Mouse (Mus musculus): Measurements from ENCODE around the gene Slc6a16. TPM values are rescaled to one million over a fixed set of nuclear protein-coding genes. Genes with fewer than 3 reads are reported as not detected.

Gene Slc6a16
- polyA plus RNA-seq, 1 experiment from 2014 or later: 0.10 TPM

GRCm38 (mm10) chr7:45304869-45305268 is 64.0 kb downstream of the Slc6a16 start:
- Histone ChIP-seq H3K4me3 (replicated peaks) (peak overlapping the region; percentile 22), H3K9ac (no peak overlapping the region), H3K36me3 (peaks cover 23% of the 10 kb centered on the region), H3K4me2 (peak overlapping the region; percentile 52), H3K27ac (no peak overlapping the region), H3K4me1 (peaks cover 32% of the 10 kb centered on the region), H3K27me3 (no peaks in the 10 kb centered on the region), H3K9me3 (replicated peaks) (no peaks in the 10 kb centered on the region)
- ATAC-seq (replicated peaks; ENCODE audit: low FRiP score): peak; percentile 52; the same call in 1 of the 2 replicates
- 16% methylated on average over 13 of the region's 13 CpGs for WGBS

GRCm38 (mm10) chr7:45305275-45305674 is 64.4 kb downstream of the Slc6a16 start:
- Histone ChIP-seq H3K9me3 (replicated peaks) (no peaks in the 10 kb centered on the region), H3K9ac (no peak overlapping the region)
- ATAC-seq (replicated peaks; ENCODE audit: low FRiP score): peak; percentile 72

GRCm38 (mm10) chr7:45308551-45309240 is 67.8 kb downstream of the Slc6a16 start:
- H3K27me3 ChIP-seq: no peaks in the 10 kb centered on the region
- no peak overlapping the region for H3K4me3 ChIP-seq (replicated peaks)
- no peaks in the 10 kb centered on the region for H3K9me3 ChIP-seq (replicated peaks)
- ATAC-seq (replicated peaks; ENCODE audit: low FRiP score): no peak
- no peak overlapping the region for H3K9ac ChIP-seq
- peaks cover 22% of the 10 kb centered on the region for H3K36me3 ChIP-seq
- no peak overlapping the region for H3K27ac ChIP-seq
- 72% methylated on average over 15 of the region's 15 CpGs for WGBS
- no peak overlapping the region for H3K4me2 ChIP-seq
- peaks cover 48% of the 10 kb centered on the region for H3K4me1 ChIP-seq

More at GRCm38 (mm10) chr7:45305275-45305674, 64.4 kb downstream of the Slc6a16 start:
- Histone ChIP-seq H3K36me3 (peaks cover 23% of the 10 kb centered on the region), H3K4me2 (peak overlapping the region; percentile 52), H3K27ac (no peak overlapping the region), H3K27me3 (no peaks in the 10 kb centered on the region), H3K4me3 (replicated peaks) (peak overlapping the region; percentile 22), H3K4me1 (peaks cover 28% of the 10 kb centered on the region)
- WGBS: 8% methylated on average over 17 of the region's 17 CpGs

- H3K27ac ChIP-seq: no peak overlapping the region
- no peak for ATAC-seq (replicated peaks; ENCODE audit: low FRiP score)
- no peak overlapping the region for H3K4me3 ChIP-seq (replicated peaks)
- H3K9ac ChIP-seq: no peak overlapping the region
- H3K36me3 ChIP-seq: peaks cover 19% of the 10 kb centered on the region
- no peak overlapping the region for H3K4me2 ChIP-seq
- H3K27me3 ChIP-seq: no peaks in the 10 kb centered on the region
- WGBS: 15% methylated on average over 9 of the region's 9 CpGs
- H3K9me3 ChIP-seq (replicated peaks): no peaks in the 10 kb centered on the region
- H3K4me1 ChIP-seq: peaks cover 53% of the 10 kb centered on the region
Measured at GRCm38 (mm10) chr7:45309455-45309854, 68.6 kb downstream of the Slc6a16 start.

GRCm38 (mm10) chr7:45312023-45312422 is 71.1 kb downstream of the Slc6a16 start:
- H3K9ac ChIP-seq: no peak overlapping the region
- no peak for ATAC-seq (replicated peaks; ENCODE audit: low FRiP score)

GRCm38 (mm10) chr7:45312686-45313453 is 72.0 kb downstream of the Slc6a16 start:
- H3K27ac ChIP-seq: peak overlapping the region; percentile 78
- ATAC-seq (replicated peaks; ENCODE audit: low FRiP score): peak; percentile 61
- H3K4me1 ChIP-seq: peaks cover 53% of the 10 kb centered on the region
- 9% methylated on average over 10 of the region's 10 CpGs for WGBS
- H3K9ac ChIP-seq: no peak overlapping the region
- H3K4me3 ChIP-seq (replicated peaks): no peak overlapping the region
- H3K4me2 ChIP-seq: peak overlapping the region; percentile 42
- no peaks in the 10 kb centered on the region for H3K27me3 ChIP-seq
- H3K9me3 ChIP-seq (replicated peaks): no peaks in the 10 kb centered on the region
- H3K36me3 ChIP-seq: peaks cover 12% of the 10 kb centered on the region; the same call in 1 of the 2 replicates

More at GRCm38 (mm10) chr7:45312023-45312422, 71.1 kb downstream of the Slc6a16 start:
- H3K4me1 ChIP-seq: peaks cover 53% of the 10 kb centered on the region
- no peak overlapping the region for H3K4me3 ChIP-seq (replicated peaks)
- H3K36me3 ChIP-seq: peaks cover 18% of the 10 kb centered on the region; the same call in 1 of the 2 replicates
- no peak overlapping the region for H3K4me2 ChIP-seq
- peak overlapping the region; percentile 78; the same call in 1 of the 2 replicates for H3K27ac ChIP-seq
- 25% methylated on average over 8 of the region's 8 CpGs for WGBS
- no peaks in the 10 kb centered on the region for H3K9me3 ChIP-seq (replicated peaks)
- no peaks in the 10 kb centered on the region for H3K27me3 ChIP-seq

GRCm38 (mm10) chr7:45313495-45313894 is 72.6 kb downstream of the Slc6a16 start:
- Histone ChIP-seq H3K4me1 (peaks cover 50% of the 10 kb centered on the region), H3K9me3 (replicated peaks) (no peaks in the 10 kb centered on the region), H3K36me3 (peaks cover 13% of the 10 kb centered on the region; the same call in 1 of the 2 replicates), H3K4me2 (peak overlapping the region; percentile 42), H3K27me3 (no peaks in the 10 kb centered on the region), H3K4me3 (replicated peaks) (no peak overlapping the region), H3K27ac (peak overlapping the region; percentile 78), H3K9ac (no peak overlapping the region)
- no peak for ATAC-seq (replicated peaks; ENCODE audit: low FRiP score)
- WGBS: 15% methylated on average over 9 of the region's 9 CpGs

GRCm38 (mm10) chr7:45315182-45315701 is 74.4 kb downstream of the Slc6a16 start:
- Histone ChIP-seq H3K27ac (peak overlapping the region; percentile 67), H3K36me3 (peaks cover 17% of the 10 kb centered on the region; the same call in 1 of the 2 replicates), H3K4me3 (replicated peaks) (no peak overlapping the region), H3K27me3 (no peaks in the 10 kb centered on the region), H3K9ac (no peak overlapping the region), H3K4me1 (peaks cover 42% of the 10 kb centered on the region), H3K4me2 (0 out of 2 replicates have a peak overlapping the region, but pooled peaks have one; percentile 7), H3K9me3 (replicated peaks) (no peaks in the 10 kb centered on the region)
- 60% methylated on average over 10 of the region's 10 CpGs for WGBS
- 0 out of 2 replicates have a peak, but pooled peaks have one; percentile 45 for ATAC-seq (replicated peaks; ENCODE audit: low FRiP score)

GRCm38 (mm10) chr7:45316536-45316935 is 75.7 kb downstream of the Slc6a16 start:
- no peaks in the 10 kb centered on the region for H3K27me3 ChIP-seq
- peaks cover 41% of the 10 kb centered on the region for H3K4me1 ChIP-seq
- no peak overlapping the region for H3K9ac ChIP-seq
- peaks cover 13% of the 10 kb centered on the region; the same call in 1 of the 2 replicates for H3K36me3 ChIP-seq
- no peak for ATAC-seq (replicated peaks; ENCODE audit: low FRiP score)
- H3K4me3 ChIP-seq (replicated peaks): no peak overlapping the region
- no peaks in the 10 kb centered on the region for H3K9me3 ChIP-seq (replicated peaks)
- no peak overlapping the region for H3K4me2 ChIP-seq
- no peak overlapping the region for H3K27ac ChIP-seq
- 92% methylated on average over 14 of the region's 14 CpGs for WGBS

- H3K4me2 ChIP-seq: no peak overlapping the region
- H3K27me3 ChIP-seq: no peaks in the 10 kb centered on the region
- H3K36me3 ChIP-seq: peaks cover 51% of the 10 kb centered on the region
- no peaks in the 10 kb centered on the region for H3K4me1 ChIP-seq
- H3K4me3 ChIP-seq (replicated peaks): no peak overlapping the region
- no peak overlapping the region for H3K27ac ChIP-seq
- 82% methylated on average over 4 of the region's 4 CpGs for WGBS
- H3K9me3 ChIP-seq (replicated peaks): no peaks in the 10 kb centered on the region
- ATAC-seq (replicated peaks; ENCODE audit: low FRiP score): no peak
- no peak overlapping the region for H3K9ac ChIP-seq
Measured at GRCm38 (mm10) chr7:45322245-45322644, 81.4 kb downstream of the Slc6a16 start.
